Mouse (Mus musculus): ENCODE measurements around the gene Themis2.

- TF ChIP-seq ZMIZ1 (IDR thresholded peaks at IDR 0.05; ENCODE audit: low read depth, low read length) (peak; percentile 64; the same call in 1 of the 2 replicates), MAFK (IDR thresholded peaks at IDR 0.05; ENCODE audit: insufficient replicate concordance, low read length) (peak; percentile 79), E2F4 (IDR thresholded peaks at IDR 0.05; ENCODE audit: insufficient replicate concordance, low read depth, low read length) (no peak), JUN (IDR thresholded peaks at IDR 0.05; ENCODE audit: insufficient read depth, low read depth, low read length) (peak; percentile 80), USF2 (conservative IDR thresholded peaks at IDR 0.05; ENCODE audit: low read depth, low read length) (no peak)
These were observed 17.5 kb downstream of the Themis2 start for GRCm38 (mm10) chr4:132778562-132779201.

Data from CH12.LX (cell line).